Mouse (Mus musculus): Measurements from ENCODE around the gene Tmem170b. TPM values are rescaled to one million over a fixed set of nuclear protein-coding genes. Genes with fewer than 3 reads are reported as not detected.

The Tmem170b gene
- polyA plus RNA-seq, 1 experiment from 2014 or later, result 10.2 TPM

Other genes with a start within 250 kb of the Tmem170b start
- gene Nedd9, start 118.5 kb upstream of the Tmem170b start, polyA plus RNA-seq (2016; fragmentation: Nextera tagmentation; extraction: Ambion mirVana), result 17.4 and 19.1 TPM in 2 replicates
- not detected in 2 replicates for gene Adtrp, start 241.8 kb downstream of the Tmem170b start, polyA plus RNA-seq (2016; fragmentation: Nextera tagmentation; extraction: Ambion mirVana)